Mouse (Mus musculus): ENCODE measurements around the gene Cdc37. TPM values are rescaled to one million over a fixed set of nuclear protein-coding genes. Genes with fewer than 3 reads are reported as not detected.

Gene Cdc37
- total and polyA plus RNA-seq, 3 experiments: 779 to 1,631 (median 914) TPM

- H3K9ac ChIP-seq (ENCODE audit: control insufficient read depth, low read depth, low read length, poor library complexity, severe bottlenecking): no peak overlapping the region
- no peaks in the 10 kb centered on the region for H3K9me3 ChIP-seq (replicated peaks; ENCODE audit: insufficient read depth, low read length)
- no peak overlapping the region for H3K27ac ChIP-seq (ENCODE audit: control insufficient read depth, low read depth, low read length)
- H3K27me3 ChIP-seq (ENCODE audit: control insufficient read depth in 1 of 2, insufficient read depth in 2 of 2, low read length in 2 of 2): no peaks in the 10 kb centered on the region
- H3K36me3 ChIP-seq (ENCODE audit: control insufficient read depth in 1 of 2, insufficient read depth in 2 of 2, low read length in 2 of 2): peaks cover 19 to 33% of the 10 kb centered on the region in 2 experiments
- H3K4me1 ChIP-seq (ENCODE audit: control insufficient read depth in 1 of 2, insufficient read depth in 2 of 2, low read length in 2 of 2): peaks cover 14 to 33% of the 10 kb centered on the region in 2 experiments
- peaks cover 38% of the 10 kb centered on the region for H3K79me2 ChIP-seq (ENCODE audit: control insufficient read depth, insufficient read depth, low read length, poor library complexity)
- TF ChIP-seq NELFE (IDR thresholded peaks at IDR 0.05; ENCODE audit: low read depth, low read length) (no peak), SIN3A (IDR thresholded peaks at IDR 0.05; ENCODE audit: low read length) (no peak), JUND (IDR thresholded peaks at IDR 0.05; ENCODE audit: low read depth, low read length) (no peak), MEF2A (IDR thresholded peaks at IDR 0.05; ENCODE audit: extremely low read depth, insufficient replicate concordance, low read depth, low read length, poor library complexity, severe bottlenecking) (no peak), NRF1 (IDR thresholded peaks at IDR 0.05; ENCODE audit: insufficient read depth, low read depth, low read length, poor library complexity, severe bottlenecking) (no peak), ZNF384 (IDR thresholded peaks at IDR 0.05; ENCODE audit: low read depth, low read length) (no peak), UBTF (IDR thresholded peaks at IDR 0.05; ENCODE audit: borderline replicate concordance, insufficient read depth, low read depth, low read length) (no peak), TBP (IDR thresholded peaks at IDR 0.05; ENCODE audit: low read depth, low read length) (no peak), ZC3H11A (IDR thresholded peaks at IDR 0.05; ENCODE audit: low read depth, low read length) (no peak), ETS1 (IDR thresholded peaks at IDR 0.05; ENCODE audit: low read depth, low read length) (no peak), MAX (IDR thresholded peaks at IDR 0.05; ENCODE audit: low read length) (no peak), GATA1 (IDR thresholded peaks at IDR 0.05; ENCODE audit: low read depth, low read length) (no peak), RCOR1 (IDR thresholded peaks at IDR 0.05; ENCODE audit: low read depth, low read length) (no peak), CHD1 (IDR thresholded peaks at IDR 0.05; ENCODE audit: low read depth, low read length) (no peak), RAD21 (IDR thresholded peaks at IDR 0.05; ENCODE audit: low read depth, low read length) (no peak), MYB (IDR thresholded peaks at IDR 0.05; ENCODE audit: low read depth, low read length) (no peak), GABPA (IDR thresholded peaks at IDR 0.05; ENCODE audit: low read depth, low read length) (no peak), MXI1 (IDR thresholded peaks at IDR 0.05; ENCODE audit: low read depth, low read length) (no peak)
- no peak for DNase-seq (ENCODE audit: low read depth, low spot score)
- H3K4me3 ChIP-seq (ENCODE audit: control insufficient read depth in 1 of 2, insufficient read depth in 1 of 2, low read depth in 2 of 2, low read length in 2 of 2): no peak overlapping the region
Observed at GRCm38 (mm10) chr9:21093423-21093822, 56.4 kb downstream of the Cdc37 start.

GRCm38 (mm10) chr9:21091707-21092320, 58.0 kb downstream of the Cdc37 start, which contains the start of the genes Gm38431 and Raver1:
TSS of gene Gm38431 (minus strand) at chr9:21091997.
TSS of gene Raver1 (minus strand) at chr9:21092008.
- Histone ChIP-seq H3K9me3 (replicated peaks; ENCODE audit: insufficient read depth, low read length) (no peaks in the 10 kb centered on the region), H3K4me3 (ENCODE audit: control insufficient read depth in 1 of 2, insufficient read depth in 1 of 2, low read depth in 2 of 2, low read length in 2 of 2) (peak within 1 kb of the TSS; percentile 64 to 72), H3K79me2 (ENCODE audit: control insufficient read depth, insufficient read depth, low read length, poor library complexity) (peaks cover 52% of the 10 kb centered on the region), H3K27me3 (ENCODE audit: control insufficient read depth in 1 of 2, insufficient read depth in 2 of 2, low read length in 2 of 2) (no peaks in the 10 kb centered on the region), H3K4me1 (ENCODE audit: control insufficient read depth in 1 of 2, insufficient read depth in 2 of 2, low read length in 2 of 2) (peaks cover 11 to 22% of the 10 kb centered on the region in 2 experiments), H3K9ac (ENCODE audit: control insufficient read depth, low read depth, low read length, poor library complexity, severe bottlenecking) (peak within 1 kb of the TSS; percentile 86), H3K36me3 (ENCODE audit: control insufficient read depth in 1 of 2, insufficient read depth in 2 of 2, low read length in 2 of 2) (peaks cover 25 to 28% of the 10 kb centered on the region in 2 experiments), H3K27ac (ENCODE audit: control insufficient read depth, low read depth, low read length) (peak within 1 kb of the TSS; percentile 93)
- TF ChIP-seq TCF12 (IDR thresholded peaks at IDR 0.05; ENCODE audit: low read depth, low read length): no peak
- TF ChIP-seq UBTF (IDR thresholded peaks at IDR 0.05; ENCODE audit: borderline replicate concordance, insufficient read depth, low read depth, low read length): peak; percentile 84; the same call in 1 of the 2 replicates
- TF ChIP-seq TBP (IDR thresholded peaks at IDR 0.05; ENCODE audit: low read depth, low read length): peak; percentile 98
- TF ChIP-seq POLR2A (IDR thresholded peaks at IDR 0.05; ENCODE audit: control insufficient read depth in 1 of 2, insufficient read depth in 1 of 2, low read depth in 1 of 2, low read length in 2 of 2, poor library complexity in 1 of 2): peak in 1 of 2 experiments; percentile 99; a peak in 2 of 4 replicates
- peak; percentile 100 for DNase-seq (ENCODE audit: low read depth, low spot score)
